Mouse (Mus musculus): ENCODE measurements around the gene Pik3r2.

Pik3r2 gene

DNA sequence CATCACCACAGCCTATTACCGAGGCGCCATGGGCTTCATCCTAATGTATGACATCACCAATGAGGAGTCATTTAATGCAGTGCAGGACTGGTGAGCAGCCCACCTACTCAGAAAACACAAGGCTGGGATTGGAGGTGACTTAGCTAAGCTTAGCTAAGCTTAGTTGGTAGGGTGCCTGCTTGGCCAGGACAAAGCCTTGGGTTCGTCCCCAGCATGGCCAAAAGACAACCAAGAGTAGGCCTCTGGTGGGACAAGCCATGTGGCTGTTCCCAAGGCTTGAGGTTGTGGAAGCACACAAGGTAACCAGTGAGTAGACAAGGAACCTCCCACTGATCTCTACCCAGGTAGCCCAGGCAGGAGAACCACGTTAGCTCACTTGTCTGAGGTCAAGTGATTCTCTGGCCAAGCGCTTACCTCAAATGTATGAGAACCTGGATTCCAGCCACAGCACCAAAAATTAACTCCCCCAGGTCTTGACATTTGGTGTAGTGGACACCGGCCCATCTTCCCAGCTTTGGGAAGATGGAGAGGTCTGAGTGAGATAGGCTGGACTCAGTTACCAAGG is 20.0 kb downstream of the Pik3r2 start:
- DNase-seq (ENCODE audit: low spot score) = no peak

- no peak for DNase-seq (ENCODE audit: low spot score)
Measured at GRCm38 (mm10) chr8:70755661-70756475, 20.6 kb downstream of the Pik3r2 start.

GRCm38 (mm10) chr8:70754871-70755660 is 21.4 kb downstream of the Pik3r2 start:
- DNase-seq (ENCODE audit: low spot score) = no peak

DNA sequence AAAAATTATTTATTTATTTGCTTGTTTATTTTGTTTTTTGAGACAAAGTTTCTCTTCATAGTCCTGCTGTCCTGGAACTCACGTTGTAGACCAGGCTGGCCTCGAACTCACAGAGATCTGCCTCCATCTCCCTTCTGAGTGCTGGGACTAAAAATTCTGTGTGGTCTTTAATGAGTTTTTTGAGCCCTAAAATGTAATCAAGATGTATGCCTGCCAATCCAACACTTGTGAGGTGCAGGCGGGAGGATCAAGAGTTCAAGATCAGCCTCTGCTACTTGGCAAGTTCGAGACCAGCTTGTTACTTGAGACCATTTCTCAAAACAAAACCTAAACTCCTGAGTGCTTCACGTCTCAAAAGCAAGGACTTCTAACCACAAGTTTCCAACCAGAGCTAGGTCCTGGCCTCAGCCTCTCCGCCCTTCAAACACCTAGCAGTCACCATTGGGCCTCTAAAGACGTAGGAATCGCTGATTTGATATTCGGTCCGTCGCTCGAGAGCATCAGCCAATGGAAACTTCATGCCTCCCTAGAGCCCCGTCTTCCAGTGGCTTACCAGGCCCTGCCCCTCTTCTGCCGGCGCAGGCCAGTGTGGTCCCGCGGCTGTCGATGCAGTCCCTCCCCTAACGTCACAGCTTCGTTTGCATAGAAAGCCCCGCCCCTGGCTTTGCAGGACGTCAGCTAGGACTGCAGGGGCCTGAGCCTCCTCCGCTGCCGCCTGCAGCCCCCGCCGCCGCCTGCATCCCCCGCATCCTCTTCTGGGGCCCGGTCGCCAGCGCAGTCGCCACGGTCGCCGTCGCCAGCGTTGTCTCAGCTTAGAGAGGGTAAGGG is 22.3 kb downstream of the Pik3r2 start, which contains the start of gene Rab3a:
Gene Rab3a, plus strand, starts transcription at position 637 of the 828 bp plus-strand sequence.
- DNase-seq (ENCODE audit: low spot score) = peak; percentile 89

GRCm38 (mm10) chr8:70753151-70753550 is 23.4 kb downstream of the Pik3r2 start:
- DNase-seq (ENCODE audit: low spot score) = peak; percentile 56

DNA sequence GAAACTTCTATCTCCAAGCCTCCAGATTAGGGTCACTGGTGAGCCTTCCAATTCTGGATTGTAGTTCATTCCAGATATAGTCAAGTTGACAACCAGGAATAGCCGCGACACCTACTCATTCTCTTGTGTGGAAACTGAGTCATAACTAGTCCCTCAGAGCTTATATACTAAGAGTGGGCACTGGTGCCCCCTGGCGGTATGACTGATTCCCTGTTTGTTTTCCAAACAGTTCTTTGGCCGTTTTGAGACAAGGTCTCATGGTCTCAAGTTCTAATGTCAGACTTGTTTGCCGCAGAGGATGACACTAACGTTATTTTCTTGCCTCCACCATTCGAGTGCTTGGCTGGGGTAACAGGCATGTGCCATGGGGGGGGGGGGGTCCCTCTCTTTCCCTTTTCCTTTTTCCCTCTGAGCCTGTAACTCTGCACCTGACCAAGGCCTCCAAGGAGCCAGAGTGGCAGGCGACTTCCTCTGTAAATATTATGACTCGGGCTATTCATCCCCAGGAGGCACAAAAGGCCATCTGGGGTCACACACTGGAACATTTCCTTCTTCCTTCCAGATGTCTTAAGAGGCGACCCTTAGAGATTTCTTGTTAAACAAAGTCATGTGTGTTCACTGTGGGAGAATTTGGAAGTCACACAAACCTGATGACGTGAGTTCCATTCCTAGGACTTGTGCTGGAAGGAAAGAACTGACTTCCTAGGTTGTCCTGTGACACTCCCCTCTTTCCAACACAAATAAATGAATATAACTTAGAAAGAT is 24.3 kb downstream of the Pik3r2 start:
- DNase-seq (ENCODE audit: low spot score) = peak; percentile 62

GRCm38 (mm10) chr8:70750128-70750680 is 26.3 kb downstream of the Pik3r2 start:
- DNase-seq (ENCODE audit: low spot score) = no peak

DNA sequence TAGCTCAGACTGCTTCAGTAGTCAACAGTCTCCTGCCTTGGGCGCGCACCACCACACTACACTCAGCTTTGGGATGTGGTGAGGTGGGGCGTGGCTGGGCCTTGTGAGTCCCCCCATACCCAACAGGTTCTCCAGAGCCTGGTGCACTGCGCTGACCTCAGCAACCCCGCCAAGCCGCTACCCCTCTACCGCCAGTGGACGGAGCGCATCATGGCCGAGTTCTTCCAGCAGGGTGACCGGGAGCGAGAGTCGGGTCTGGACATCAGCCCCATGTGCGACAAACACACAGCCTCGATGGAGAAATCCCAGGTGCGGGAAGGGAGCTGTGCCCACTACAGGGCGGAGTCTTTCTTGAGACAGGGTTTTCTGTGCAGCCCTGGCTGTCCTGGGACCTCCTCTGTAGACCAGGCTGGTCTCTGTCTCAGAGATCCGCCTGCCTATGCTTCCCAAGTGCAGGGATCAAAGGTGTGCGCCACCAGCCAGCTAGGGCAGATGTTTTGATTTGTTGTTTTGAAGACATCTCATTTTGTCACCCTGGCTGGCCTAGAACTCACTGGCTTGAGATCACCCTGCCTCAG is 27.3 kb downstream of the Pik3r2 start:
- no peak for DNase-seq (ENCODE audit: low spot score)

- DNase-seq (ENCODE audit: low spot score) = no peak
Measured at GRCm38 (mm10) chr8:70748246-70749096, 28.0 kb downstream of the Pik3r2 start.

GRCm38 (mm10) chr8:70747211-70747890 is 29.2 kb downstream of the Pik3r2 start:
- no peak for DNase-seq (ENCODE audit: low spot score)

DNA sequence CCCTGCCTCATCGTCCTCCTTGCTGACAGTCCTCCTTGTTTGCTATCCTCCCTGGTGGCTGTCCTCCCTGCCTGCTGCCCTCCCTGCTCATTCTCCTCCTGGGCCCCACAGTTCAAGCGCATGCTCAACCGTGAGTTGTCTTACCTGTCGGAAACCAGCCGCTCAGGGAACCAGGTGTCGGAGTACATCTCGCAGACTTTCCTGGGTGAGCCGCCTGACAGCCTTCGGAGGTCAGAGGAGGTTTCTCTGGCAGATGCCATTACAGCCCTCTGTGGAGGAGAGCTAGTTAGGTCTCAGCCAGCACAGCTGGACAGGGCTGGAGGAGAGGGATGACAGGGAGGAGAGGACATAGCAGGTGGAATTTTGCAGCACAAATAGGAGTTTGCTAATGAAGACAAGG is 29.8 kb downstream of the Pik3r2 start:
- no peak for DNase-seq (ENCODE audit: low spot score)

DNA sequence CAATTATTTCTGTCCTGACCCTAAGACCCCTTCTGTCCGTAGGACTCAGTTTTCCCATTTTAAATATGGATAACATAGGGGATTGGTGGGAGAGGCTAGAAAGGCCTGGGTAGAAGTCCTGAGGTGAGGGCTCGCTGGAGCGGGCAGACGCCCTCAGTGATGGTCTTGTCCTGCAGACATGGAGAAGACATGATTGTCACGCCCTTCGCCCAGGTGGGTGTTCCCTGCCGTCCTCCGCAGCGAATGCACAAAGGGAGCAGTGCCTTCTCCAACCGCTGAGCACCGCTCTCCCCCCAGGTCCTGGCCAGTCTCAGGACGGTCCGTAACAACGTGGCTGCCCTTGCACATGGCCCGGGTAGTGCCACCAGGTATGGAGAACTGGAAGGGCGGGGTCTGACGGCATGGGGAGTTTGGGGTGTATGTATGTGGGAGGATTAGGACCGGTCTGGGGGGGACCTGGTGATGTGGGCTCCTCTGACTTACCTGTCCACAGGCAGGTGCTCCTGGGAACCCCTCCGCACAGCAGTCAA is 30.8 kb downstream of the Pik3r2 start:
- DNase-seq (ENCODE audit: low spot score) = no peak

DNA sequence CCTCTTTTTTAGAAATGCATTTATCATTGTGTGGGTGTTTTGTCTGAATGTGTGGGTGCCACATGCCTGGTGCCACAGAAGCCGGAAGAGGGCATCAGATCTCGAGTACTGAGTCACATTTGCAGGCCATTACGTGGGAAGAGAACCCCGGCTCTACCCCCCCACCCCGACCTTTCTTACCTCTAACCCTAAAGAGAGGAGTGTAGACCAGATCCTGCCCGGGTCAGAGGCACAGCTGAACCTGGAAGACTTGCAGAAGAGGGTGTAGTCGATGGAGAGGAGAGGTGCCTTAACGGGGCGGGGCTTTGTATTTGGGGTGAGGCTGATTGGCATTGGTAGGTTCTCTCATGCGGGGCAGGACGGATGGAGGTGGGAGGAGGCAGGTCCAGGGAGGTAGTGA is 31.7 kb downstream of the Pik3r2 start:
- DNase-seq (ENCODE audit: low spot score) = no peak

- no peak for DNase-seq (ENCODE audit: low spot score)
Measured at GRCm38 (mm10) chr8:70743656-70744590, 32.6 kb downstream of the Pik3r2 start.

- no peak for DNase-seq (ENCODE audit: low spot score)
Measured at GRCm38 (mm10) chr8:70742981-70743655, 33.4 kb downstream of the Pik3r2 start.

DNA sequence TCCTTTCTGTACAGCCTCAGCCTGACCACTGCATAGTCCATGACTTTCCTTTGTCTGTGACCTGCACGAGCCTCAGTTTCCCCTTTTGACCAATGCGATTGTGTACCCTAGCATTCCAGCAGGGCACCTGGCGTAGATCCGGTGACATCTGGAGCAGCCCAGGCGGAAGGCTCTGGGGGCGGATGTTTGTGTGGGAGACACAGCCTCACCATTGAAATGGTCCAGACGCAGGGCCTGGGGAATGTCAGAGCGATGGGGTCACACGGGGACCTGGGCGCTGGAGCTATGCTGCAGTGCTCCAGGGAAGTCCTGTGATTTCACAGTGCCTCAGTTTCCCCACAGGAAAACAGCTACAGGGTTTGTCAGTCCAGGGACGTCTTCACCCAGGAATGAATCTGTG is 34.3 kb downstream of the Pik3r2 start:
- DNase-seq (ENCODE audit: low spot score) = no peak

GRCm38 (mm10) chr8:70741661-70742060 is 34.9 kb downstream of the Pik3r2 start:
- no peak for DNase-seq (ENCODE audit: low spot score)

Measured in spleen, adult 12 weeks (tissue).